Mouse (Mus musculus) liver, embryonic 15.5 days (tissue): ENCODE measurements around the gene H2afy. TPM values are rescaled to one million over a fixed set of nuclear protein-coding genes. Genes with fewer than 3 reads are reported as not detected.

Experiments
- ATAC-seq: fragments of 200-750 bp; cut with Nextera tagmentation; 2 replicates; pipeline ENCODE4 v1.8.0; 2017; ENCODE audit warnings: moderate number of reproducible peaks, mild to moderate bottlenecking, moderate library complexity; ENCODE audit not compliant: insufficient read depth
- H3K27ac ChIP-seq: fragments of 300-500 bp; sonication (generic); replicated peaks from 2 replicates; pipeline ENCODE4 v1.5.1; 2015; ENCODE audit warnings: mild to moderate bottlenecking, inconsistent platforms
- H3K27me3 ChIP-seq: fragments of 300-500 bp; sonication (generic); 2 replicates; pipeline ENCODE4 v1.6.1; 2015; ENCODE audit warnings: mild to moderate bottlenecking, inconsistent platforms
- H3K36me3 ChIP-seq: fragments of 300-500 bp; sonication (generic); replicated peaks from 2 replicates; pipeline ENCODE4 v1.6.1; 2015; ENCODE audit warnings: moderate library complexity, mild to moderate bottlenecking, inconsistent platforms
- H3K4me1 ChIP-seq: fragments of 300-500 bp; sonication (generic); replicated peaks from 2 replicates; pipeline ENCODE4 v1.6.1; 2015; ENCODE audit warnings: inconsistent platforms
- H3K4me2 ChIP-seq: fragments of 300-500 bp; sonication (generic); 2 replicates; pipeline ENCODE4 v1.6.1; 2015; ENCODE audit warnings: moderate library complexity, mild to moderate bottlenecking, inconsistent platforms
- H3K4me3 ChIP-seq: fragments of 300-500 bp; sonication (generic); replicated peaks from 2 replicates; pipeline ENCODE4 v1.5.1; 2015; ENCODE audit warnings: mild to moderate bottlenecking, inconsistent platforms
- H3K9ac ChIP-seq: fragments of 300-500 bp; sonication (generic); 2 replicates; pipeline ENCODE4 v1.6.1; 2015; ENCODE audit warnings: moderate library complexity, mild to moderate bottlenecking, inconsistent platforms
- H3K9me3 ChIP-seq: fragments of 300-500 bp; sonication (generic); replicated peaks from 2 replicates; pipeline ENCODE4 v1.6.1; 2016; ENCODE audit warnings: inconsistent platforms
- WGBS: fragments of 180-500 bp; shearing (Covaris S2); methylation state at CpG from one replicate; pipeline ENCODE4 v1.1.7; 2015; ENCODE audit warnings: mixed read lengths; ENCODE audit not compliant: insufficient replicate concordance; 5-methylcytosine and 5-hydroxymethylcytosine counted together
- polyA plus RNA-seq: library from polyadenylated mRNA; unstranded; fragments of >200 nt; fragmentation: Nextera tagmentation; extraction: Ambion mirVana; gene quantifications from 2 replicates; pipeline ENCODE4 v1.2.1, GENCODE M21; 2015

H2afy gene
- polyA plus RNA-seq, 1 experiment from 2014 or later = 83.7 TPM

DNA sequence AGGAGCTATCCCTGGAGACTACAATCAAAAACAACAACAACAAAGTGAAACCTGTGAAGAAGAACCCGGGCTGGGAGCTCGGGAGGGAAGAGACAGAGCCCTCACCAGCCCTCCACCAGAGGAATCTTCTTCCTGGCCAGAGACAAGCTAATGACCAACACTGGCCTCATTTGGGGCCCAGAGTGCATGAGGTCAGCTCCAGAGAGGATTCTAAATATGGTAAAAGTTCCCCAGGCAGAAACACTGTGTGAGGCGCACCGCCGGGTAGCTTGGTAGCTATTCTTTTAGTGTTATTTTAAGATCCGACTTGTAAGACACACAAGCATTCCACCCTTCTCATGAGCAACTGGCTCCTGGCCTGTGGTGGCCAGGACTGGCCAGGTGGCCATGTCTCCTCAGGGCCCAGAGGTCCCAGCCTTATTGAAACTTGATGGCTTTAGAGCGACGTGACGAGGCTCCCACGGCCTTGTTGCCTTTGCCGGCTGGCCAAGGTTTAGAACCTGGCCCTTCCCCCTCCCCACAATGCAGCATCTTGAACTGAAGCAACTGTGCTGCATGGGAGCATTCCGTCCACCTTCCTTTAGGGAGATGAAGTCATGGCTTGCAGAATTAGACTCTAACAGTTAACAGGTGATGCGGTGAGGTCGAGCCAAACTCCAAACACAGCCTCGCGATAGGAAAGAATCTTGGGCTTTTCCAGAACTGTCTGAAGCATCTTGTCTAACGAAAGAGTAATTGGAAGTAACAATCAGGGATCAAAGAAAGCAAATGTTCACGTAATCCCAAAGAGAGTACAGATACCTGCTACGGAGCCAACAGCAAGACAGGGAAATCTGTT is 25.2 kb downstream of the H2afy start:
- no peaks in the 10 kb centered on the region for H3K9me3 ChIP-seq
- no peak overlapping the region for H3K9ac ChIP-seq
- H3K4me2 ChIP-seq = no peak overlapping the region
- no peaks in the 10 kb centered on the region; the same call in 1 of the 2 replicates for H3K4me1 ChIP-seq
- H3K36me3 ChIP-seq = peaks cover 42% of the 10 kb centered on the region
- ATAC-seq = no peak
- WGBS = 78% methylated on average over 19 of the region's 19 CpGs
- H3K27ac ChIP-seq = no peak overlapping the region
- H3K27me3 ChIP-seq = no peaks in the 10 kb centered on the region
- H3K4me3 ChIP-seq = no peak overlapping the region

DNA sequence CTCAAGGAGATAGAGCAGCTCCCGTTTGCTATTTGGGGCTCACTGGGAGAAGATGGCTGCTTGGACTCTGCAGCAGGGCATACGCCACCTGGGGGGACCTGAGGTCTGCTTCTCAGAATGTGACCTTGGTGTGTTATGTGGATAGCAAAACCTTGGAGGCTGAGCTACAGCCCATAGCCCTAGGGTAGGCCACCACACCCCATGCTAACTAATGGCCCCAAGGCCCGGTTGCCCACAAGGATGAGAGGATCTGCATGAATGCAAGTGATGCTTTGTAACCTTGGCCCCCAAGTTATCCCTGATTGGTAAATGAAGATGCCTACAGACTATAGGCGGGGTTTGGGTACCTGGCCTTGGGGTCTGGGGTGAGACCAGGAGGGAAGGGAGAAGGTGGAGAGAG is 26.5 kb downstream of the H2afy start:
- Histone ChIP-seq H3K27me3 (no peaks in the 10 kb centered on the region), H3K27ac (no peak overlapping the region), H3K4me2 (no peak overlapping the region), H3K36me3 (peaks cover 43% of the 10 kb centered on the region), H3K9ac (no peak overlapping the region), H3K4me3 (no peak overlapping the region), H3K4me1 (no peaks in the 10 kb centered on the region; the same call in 1 of the 2 replicates), H3K9me3 (no peaks in the 10 kb centered on the region)
- WGBS = 63% methylated on average over 4 of the region's 4 CpGs
- ATAC-seq = no peak

DNA sequence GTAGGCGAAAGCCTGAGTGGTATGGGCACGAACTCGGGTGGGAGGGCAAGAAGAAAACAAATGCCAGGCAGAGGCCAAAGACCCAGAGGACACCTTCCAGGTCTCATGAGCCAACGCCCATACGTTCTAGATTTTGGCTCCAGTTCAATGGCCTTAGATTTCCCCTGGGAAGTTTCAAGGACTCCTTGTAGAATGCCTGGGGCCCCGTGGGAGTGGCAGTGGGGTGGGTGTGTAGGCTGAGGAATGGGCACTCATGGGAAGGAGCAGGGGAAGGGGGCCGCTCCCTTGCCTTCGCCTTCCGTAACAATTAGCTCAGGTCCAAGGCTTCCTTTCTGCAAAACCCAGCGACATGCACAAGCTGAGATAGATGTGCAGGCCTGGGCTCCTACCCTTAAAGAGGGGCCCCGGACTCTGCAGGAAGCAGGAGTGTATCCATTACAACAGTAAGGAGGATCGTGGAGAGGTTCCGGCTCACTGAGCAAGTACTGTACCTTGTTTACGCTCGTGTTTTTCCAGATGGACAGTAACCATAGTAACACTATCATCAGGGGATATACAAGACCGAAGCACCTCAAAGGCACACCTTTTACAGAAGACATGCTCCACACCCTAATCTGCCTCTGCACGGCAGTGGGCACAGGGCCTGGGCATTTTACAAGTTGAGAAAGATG is 27.2 kb downstream of the H2afy start:
- 76% methylated on average over 17 of the region's 17 CpGs for WGBS
- Histone ChIP-seq H3K9me3 (no peaks in the 10 kb centered on the region), H3K4me2 (no peak overlapping the region), H3K9ac (no peak overlapping the region), H3K27ac (no peak overlapping the region), H3K4me3 (no peak overlapping the region), H3K36me3 (peaks cover 45% of the 10 kb centered on the region), H3K4me1 (no peaks in the 10 kb centered on the region; the same call in 1 of the 2 replicates), H3K27me3 (no peaks in the 10 kb centered on the region)
- no peak for ATAC-seq

DNA sequence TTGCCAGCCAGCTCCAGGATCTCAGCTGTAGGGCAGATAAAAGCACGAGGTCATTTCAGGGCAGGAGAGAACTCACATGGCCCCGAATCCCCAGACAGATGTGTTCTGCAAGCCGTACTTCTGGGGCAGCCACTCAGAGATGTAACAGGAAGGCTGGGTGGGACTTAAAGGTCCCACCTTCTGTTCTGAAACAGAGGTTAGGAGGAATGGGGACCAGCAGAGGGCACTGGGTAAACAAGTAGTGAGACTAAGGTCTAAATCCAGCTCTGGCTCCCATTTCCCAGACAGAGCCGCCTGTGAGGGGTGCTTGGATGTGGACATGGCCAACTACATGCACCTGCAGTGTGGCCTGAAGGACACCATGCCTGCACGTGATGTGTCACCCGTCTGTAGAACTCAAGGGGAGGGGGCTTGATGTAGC is 31.2 kb downstream of the H2afy start:
- peaks cover 48% of the 10 kb centered on the region for H3K36me3 ChIP-seq
- H3K27me3 ChIP-seq = no peaks in the 10 kb centered on the region
- H3K4me3 ChIP-seq = no peak overlapping the region
- H3K27ac ChIP-seq = no peak overlapping the region
- 66% methylated on average over 6 of the region's 6 CpGs for WGBS
- H3K4me1 ChIP-seq = no peaks in the 10 kb centered on the region
- H3K9me3 ChIP-seq = no peaks in the 10 kb centered on the region
- no peak overlapping the region for H3K4me2 ChIP-seq
- no peak for ATAC-seq
- no peak overlapping the region for H3K9ac ChIP-seq

DNA sequence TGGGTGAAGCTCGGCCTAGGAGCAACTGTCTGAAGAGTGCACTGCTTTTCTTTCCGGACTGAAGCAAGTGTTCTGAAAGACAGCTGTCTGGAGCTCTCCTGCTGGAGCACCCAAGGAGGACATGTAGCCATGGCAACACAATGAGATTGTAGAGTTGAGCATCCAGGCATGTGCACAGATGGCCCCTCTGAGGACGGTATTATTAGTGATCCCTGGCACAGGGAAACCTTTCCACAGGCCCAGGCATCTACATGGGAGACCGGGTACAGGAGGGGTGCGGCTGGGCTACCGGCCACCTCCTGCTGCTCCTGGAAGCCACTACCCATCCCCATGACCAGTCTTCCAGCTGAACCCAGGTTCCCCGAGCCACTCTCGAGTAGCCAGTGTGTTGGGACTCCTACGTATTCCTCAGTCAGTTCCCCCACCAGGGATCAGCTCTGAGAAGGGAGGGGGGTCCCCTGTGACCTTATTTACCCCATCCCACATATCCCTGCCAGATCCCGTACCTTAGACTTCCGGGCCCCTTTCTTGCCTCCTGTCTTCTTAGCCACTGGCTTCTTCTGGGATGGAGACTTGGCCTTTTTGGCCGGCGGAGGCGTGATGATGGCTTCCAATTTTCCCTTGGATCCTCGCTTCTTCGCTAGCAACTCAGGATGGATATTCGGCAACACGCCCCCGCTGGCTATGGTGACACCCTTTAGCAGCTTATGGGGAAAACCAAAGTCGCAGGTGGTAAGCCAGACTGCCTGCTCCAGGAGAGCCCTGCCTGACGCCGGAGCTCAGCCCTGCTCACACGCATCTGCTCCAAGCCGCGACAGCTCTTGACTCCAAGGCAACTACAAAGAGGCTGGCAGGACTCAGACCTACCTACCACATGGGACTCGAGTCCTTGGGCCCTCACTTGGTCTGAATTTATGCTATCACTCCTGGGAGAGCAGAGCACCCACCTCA is 32.1 kb downstream of the H2afy start:
- Histone ChIP-seq H3K36me3 (peaks cover 48% of the 10 kb centered on the region), H3K4me3 (no peak overlapping the region), H3K9ac (no peak overlapping the region), H3K4me2 (no peak overlapping the region), H3K9me3 (no peaks in the 10 kb centered on the region), H3K27ac (no peak overlapping the region), H3K27me3 (no peaks in the 10 kb centered on the region), H3K4me1 (no peaks in the 10 kb centered on the region)
- ATAC-seq = no peak
- WGBS = 83% methylated on average over 26 of the region's 26 CpGs

DNA sequence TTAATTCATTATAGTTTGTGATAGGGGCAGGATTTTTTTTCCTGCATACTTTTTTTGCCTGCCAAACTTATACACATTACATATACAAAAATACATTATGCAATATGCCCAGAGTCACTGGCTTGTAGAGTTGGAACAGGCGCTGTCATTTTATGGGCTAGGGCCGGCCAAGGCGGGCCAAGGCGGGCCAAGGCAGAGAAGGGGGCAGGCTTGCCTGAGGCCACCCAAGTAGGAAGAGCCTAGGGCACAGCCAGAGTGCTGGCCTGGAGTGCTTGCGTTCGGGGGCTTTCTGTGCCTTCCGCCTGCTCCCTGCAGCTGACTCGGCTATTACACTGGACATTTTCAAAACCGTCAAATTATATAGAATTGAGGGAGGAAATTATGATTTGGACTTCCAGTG is 34.0 kb downstream of the H2afy start:
- Histone ChIP-seq H3K4me2 (no peak overlapping the region), H3K9ac (no peak overlapping the region), H3K9me3 (no peaks in the 10 kb centered on the region), H3K36me3 (peaks cover 46% of the 10 kb centered on the region), H3K4me3 (no peak overlapping the region), H3K4me1 (no peaks in the 10 kb centered on the region), H3K27ac (no peak overlapping the region), H3K27me3 (no peaks in the 10 kb centered on the region)
- no peak for ATAC-seq
- WGBS = 80% methylated on average over 9 of the region's 9 CpGs

DNA sequence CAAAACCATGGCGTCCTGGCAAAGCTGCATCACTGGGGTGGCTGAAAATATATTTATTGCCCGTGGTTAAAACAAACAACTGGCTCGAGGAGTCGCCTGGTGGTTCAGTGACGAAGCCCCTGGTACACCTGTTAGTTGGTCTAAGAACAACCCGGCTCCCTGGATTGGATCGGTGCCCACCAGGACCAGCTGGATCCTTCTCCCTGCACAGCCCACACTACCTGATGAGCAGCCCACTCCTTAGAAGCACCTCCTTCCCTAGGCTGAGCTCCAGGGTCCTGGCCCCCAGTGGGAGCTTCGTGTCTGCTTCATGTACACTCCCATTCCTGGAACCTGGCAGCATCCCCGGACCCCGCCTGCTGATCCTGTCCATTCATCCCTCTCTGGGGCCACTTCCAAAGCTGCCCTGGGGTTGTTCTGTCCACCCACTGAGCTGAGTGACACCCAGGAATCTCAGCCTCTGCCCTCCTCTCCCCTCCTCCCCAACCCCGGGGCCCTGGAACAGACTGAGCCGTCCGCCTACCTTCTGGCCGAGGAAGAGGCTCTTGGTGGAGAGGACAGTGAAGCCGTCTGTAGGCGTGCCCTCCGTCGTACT is 40.5 kb downstream of the H2afy start:
- Histone ChIP-seq H3K27ac (no peak overlapping the region), H3K36me3 (peaks cover 47% of the 10 kb centered on the region), H3K4me2 (no peak overlapping the region), H3K9ac (no peak overlapping the region), H3K4me3 (no peak overlapping the region), H3K27me3 (no peaks in the 10 kb centered on the region), H3K4me1 (no peaks in the 10 kb centered on the region), H3K9me3 (no peaks in the 10 kb centered on the region)
- no peak for ATAC-seq
- 79% methylated on average over 18 of the region's 18 CpGs for WGBS

DNA sequence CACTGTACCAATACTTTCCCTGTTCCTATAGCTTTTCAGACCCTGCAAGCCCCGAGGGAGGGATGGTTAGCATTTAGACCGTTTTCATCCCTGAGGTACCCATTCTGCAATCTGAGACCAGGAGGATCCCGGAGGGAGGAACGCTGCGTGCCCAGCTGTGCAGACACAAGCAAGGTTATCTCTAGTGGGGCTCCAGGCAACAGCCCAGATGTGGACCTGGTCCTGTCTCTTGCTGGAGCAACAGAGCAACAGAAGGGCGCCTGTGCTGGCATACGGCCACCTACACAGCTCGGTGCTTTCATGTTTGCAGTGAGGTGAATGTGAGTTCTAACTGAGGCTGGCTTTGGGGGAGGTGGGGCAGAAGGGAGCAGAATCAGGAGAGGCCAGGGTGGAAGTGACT is 41.6 kb downstream of the H2afy start:
- Histone ChIP-seq H3K4me3 (no peak overlapping the region), H3K4me1 (no peaks in the 10 kb centered on the region), H3K9me3 (no peaks in the 10 kb centered on the region), H3K36me3 (peaks cover 58% of the 10 kb centered on the region), H3K4me2 (no peak overlapping the region), H3K9ac (no peak overlapping the region), H3K27ac (no peak overlapping the region), H3K27me3 (no peaks in the 10 kb centered on the region)
- 83% methylated on average over 8 of the region's 8 CpGs for WGBS
- ATAC-seq = no peak

DNA sequence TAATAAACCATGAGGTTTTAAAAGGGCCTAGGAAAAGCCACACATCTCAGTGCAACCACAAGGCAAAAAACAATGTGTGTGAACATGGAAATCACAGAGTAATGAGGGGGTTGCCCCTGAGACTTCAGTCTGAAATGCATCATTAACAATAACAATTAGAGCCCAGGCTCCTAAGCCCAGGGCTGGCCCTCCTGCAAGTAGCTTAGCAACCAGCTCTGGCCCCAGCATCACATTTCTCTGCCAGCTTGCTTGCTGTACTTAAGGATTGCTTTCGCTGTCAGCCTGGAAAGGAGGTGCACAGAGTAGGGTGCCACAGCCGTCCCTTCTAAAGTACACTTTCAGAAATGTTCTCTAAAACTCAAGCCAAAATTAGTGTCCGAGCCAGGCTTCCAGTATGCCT is 42.5 kb downstream of the H2afy start:
- Histone ChIP-seq H3K4me2 (no peak overlapping the region), H3K4me1 (no peaks in the 10 kb centered on the region), H3K9me3 (no peaks in the 10 kb centered on the region), H3K9ac (no peak overlapping the region), H3K4me3 (no peak overlapping the region), H3K27me3 (no peaks in the 10 kb centered on the region), H3K27ac (no peak overlapping the region), H3K36me3 (peaks cover 66% of the 10 kb centered on the region)
- no peak for ATAC-seq
- 80% methylated on average over 3 of the region's 3 CpGs for WGBS

DNA sequence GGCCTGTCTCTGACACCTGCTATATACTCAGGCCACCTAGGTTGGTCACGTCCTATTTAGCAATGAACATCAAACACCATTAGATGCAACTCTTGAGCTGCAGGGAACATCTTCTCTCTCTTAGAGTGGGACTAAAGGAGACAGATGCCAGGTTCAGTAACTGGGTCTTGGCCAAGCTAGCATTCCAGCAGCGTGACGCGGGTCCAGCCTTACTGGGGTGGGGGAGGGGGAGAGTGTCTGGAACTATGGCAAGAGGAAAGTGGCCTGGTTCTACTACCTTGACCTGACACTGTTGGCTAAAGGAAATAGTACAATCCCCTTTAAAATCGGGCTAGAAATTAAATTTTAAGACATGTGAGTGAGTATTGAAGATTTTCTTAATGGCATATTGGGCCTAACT is 43.6 kb downstream of the H2afy start:
- H3K9me3 ChIP-seq = no peaks in the 10 kb centered on the region
- ATAC-seq = no peak
- H3K36me3 ChIP-seq = peaks cover 77% of the 10 kb centered on the region
- H3K4me2 ChIP-seq = no peak overlapping the region
- no peak overlapping the region for H3K27ac ChIP-seq
- H3K9ac ChIP-seq = no peak overlapping the region
- no peaks in the 10 kb centered on the region for H3K4me1 ChIP-seq
- H3K4me3 ChIP-seq = no peak overlapping the region
- H3K27me3 ChIP-seq = no peaks in the 10 kb centered on the region
- 70% methylated on average over 5 of the region's 5 CpGs for WGBS
